Mouse (Mus musculus) gastrocnemius, adult 18-20 months (tissue): Measurements from ENCODE around the gene Slc16a3. TPM values are rescaled to one million over a fixed set of nuclear protein-coding genes. Genes with fewer than 3 reads are reported as not detected.

Experiments
- DNase-seq: peaks from one replicate; pipeline ENCODE4 v3.0.0; 2021; ENCODE audit warnings: low spot score
- total RNA-seq, 2 experiments: library from RNA; stranded (reverse); gene quantifications; 2 replicates each; pipeline ENCODE4 v1.2.3; 2021

Gene Slc16a3
- total RNA-seq, 2 experiments from 2014 or later = 257 to 298 TPM

DNA sequence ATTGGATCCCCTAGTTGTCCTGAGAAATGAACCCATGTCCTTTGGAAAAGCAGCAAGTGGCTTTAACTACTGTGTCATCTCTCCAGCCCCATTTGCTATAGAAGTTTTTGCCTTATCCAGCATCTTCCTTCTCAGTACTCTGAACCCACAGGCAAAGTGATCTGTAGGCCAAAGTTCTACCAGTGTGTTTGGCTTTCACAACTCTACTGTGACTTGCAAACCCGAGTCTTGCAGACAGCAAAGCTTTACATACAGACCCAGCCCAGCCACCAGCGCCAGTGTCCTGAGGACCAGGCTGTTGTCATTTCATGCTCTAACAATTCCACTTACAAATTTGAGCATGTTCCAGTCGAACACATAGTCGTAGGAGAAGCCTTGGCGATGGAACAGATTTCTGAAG is 23.0 kb downstream of the Slc16a3 start:
- DNase-seq = no peak

DNA sequence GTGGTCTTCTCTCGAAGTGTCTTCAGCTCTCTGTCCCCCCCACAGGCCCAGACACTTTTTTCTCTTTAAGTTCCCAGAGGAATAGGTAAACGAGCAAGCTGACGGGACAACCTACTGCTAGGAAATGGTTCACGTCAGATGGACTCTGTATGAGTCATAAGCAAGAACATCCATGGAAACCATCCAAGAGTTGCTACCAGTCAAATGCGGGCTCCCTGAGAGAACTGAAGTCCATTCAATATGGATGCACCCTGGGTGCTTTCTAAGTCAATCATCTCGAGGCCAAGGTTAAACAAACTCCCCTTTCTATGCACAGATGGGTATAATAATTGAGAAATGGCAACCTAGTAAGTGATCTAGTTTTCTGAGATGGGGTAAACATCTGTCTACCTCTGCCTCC is 25.0 kb downstream of the Slc16a3 start:
- DNase-seq = no peak

DNA sequence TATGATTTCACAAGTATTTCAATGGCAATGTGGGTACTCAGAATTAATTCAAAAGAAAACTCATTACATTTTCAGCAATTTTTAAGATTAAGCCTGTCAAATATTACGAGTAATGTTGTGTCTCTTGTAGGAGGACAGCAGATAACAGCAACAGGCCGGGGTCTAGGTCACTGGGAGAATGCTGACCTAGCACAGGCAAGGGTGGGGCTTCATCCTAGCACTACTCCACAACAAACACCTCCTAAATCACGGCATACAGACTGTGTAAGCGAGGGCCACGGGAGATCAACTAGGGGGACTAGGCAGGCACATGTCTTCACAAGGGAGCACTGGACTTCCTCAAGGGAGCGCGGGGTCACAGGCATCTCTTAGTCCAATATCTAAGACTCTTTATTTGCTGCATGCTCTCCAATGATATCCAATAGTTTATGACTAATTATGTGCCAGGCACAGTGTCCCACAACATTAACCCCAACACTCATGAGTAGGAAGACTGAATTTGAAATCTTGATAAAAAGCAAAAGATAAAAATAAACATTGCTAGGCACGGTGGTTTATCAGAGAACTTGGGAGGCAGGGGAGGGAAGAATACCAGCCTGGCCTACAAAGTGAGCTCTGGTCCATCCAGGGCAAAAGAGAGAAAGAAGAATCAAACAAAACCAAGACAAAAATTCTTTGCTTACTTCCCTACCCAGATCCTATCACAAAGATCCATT is 31.6 kb downstream of the Slc16a3 start:
- DNase-seq = no peak

DNA sequence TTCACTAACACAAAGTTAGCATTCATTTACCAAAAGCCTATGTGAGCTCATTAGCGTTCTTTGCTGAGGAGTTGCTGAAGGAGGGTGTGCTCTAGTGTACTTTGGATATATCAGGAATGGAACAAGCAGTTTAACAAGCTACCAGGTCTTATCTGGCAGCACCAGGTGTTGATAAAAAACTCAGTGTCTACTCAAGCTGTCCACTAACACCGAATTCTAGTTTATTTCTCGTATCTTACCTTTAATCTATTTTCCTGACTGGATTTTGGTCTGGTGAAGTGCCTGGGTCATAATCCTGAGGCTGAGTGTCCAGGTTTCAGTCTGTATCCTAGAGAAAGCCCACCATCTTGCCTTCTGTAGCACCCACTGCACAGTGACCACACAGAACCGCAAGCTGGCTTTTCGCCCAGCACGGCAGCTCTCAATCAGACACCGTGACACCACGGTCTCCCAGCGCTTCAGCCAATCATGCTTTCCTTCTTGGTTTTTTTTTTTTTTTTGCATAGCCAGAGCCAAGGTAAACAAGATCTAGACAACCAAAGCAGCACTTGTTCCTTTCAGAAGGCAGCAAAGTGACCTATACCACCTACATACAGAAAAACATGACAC is 32.3 kb downstream of the Slc16a3 start:
- no peak for DNase-seq

DNA sequence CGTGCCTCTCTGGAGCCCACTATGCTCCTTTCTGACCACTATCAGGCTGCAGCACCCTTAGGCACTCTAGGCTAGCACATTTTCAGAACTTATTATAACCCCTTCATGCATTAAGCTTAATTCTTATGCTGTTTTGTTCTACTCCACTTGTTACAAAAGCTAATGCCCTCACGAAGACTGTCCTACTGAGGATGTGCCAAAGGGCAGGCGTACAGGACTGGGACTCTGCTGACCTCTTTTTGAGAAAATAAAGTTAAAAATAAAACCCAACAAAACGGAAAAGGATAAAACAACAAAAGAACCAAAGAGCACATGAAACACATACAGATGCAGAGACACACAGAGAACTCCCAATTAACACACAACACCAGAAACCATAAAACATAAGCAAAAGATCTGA is 33.4 kb downstream of the Slc16a3 start:
- DNase-seq = no peak

DNA sequence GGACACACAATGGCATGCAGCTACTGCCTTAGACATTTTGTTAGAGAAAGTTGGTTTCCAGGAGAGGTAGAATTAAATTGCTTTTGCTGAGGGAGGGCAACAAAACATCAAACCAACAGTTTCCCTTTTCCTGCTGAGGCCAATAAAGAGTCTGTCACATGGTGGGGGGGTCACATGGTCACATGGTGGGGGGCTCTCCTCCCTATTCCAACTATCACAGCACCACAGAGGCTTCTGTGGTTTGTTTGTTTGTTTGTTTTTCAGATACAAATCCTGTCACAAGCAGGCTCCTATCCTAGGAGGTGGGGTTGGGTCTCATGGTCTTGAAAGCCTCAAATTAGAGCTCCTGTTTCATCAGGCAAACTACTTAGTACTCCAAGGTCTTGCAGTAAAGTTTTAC is 34.2 kb downstream of the Slc16a3 start:
- no peak for DNase-seq

DNA sequence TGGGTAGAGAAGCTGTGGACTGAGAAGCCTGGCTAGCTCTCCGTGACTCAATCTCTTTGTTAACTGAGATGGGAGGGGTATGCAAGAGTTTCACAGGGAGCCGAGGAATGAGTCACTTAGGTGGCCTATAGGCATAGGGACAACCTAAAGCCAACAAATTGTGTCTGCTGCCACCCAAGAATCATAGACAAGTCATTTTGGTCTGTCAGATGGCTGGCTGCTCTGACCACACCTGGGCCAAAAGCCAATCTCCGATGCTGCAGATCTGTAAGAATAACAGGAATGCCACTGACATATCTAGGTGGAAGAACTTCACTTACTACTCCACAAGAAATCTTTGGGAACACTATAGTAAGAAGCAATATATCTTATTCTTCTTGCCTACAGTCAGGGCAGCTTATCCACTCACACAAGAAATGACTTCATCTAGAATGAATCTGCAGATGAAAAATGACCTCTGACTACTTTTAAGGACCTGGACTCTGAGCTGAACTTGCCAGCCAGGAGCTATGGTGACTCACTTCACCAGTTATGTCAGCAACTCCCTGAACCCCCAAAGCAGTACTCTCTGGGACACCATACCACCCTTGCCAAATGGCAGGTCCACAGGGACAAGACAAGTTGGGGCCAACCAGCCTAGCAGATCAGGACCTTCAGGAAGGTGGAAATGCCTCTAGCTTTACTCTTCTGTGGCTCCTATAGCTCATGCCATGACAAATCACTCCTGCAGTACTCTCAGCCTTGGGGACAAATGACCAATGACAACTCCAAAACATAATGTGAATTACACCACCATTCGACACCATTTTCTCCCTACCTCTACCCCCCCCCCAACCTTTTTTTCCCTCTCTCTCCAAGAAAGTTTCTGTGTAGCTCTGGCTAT is 36.4 kb downstream of the Slc16a3 start:
- DNase-seq = peak; percentile 72

DNA sequence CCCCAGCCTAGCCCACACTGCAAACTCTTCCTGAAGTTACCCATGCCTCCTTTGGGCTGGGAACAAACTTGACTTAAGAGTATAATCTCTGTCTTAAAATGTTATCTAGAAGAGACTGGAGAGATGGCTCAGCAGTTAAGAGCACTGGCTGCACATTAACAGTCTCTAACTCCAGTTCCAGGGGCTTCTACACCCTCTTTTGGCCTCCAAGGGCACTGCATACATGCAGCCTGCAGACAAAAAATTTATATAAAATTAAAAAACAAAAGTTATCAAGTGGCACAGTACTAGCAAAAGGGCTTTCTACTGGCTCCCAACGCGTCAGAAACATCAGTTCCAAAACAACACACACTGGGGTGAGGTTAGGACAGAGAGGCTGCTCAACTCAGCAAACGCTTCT is 39.3 kb downstream of the Slc16a3 start:
- DNase-seq = no peak

DNA sequence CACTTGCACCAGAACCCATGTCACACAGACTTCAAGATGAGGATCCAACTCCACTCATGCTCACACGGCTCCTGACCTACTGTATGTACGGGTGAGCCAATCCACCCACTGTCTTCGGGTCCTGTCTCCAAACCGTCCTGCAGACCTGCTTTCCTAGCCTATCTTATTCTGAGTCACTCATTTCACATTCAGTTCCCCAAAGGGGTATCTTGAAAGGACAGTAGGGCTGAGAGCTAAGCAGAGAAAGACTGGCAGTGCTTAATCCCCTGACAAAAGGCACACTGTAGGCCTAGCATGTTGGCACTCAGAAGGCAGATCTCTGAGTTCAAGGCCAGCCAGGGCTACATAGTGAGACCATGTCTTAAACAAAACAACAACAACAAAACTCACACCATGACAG is 40.1 kb downstream of the Slc16a3 start:
- DNase-seq = no peak

DNA sequence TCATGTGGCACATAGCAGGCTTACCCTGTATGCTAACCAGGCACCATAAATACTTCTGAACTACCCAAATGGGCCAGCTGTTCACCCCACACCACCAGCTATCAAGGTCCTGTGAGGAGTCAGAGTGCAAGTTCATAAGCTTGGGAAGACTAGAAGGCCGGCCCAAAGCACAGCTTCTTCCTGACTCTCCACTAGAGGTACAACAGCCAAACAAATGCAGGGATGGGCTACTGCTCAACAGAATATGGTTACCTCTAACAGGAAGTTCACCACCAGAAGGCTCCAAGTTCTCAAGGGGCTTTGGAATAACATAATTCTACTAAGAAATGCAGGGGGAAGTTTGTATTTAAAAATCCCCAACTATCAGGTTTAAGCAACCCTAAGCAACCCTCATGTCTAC is 41.2 kb downstream of the Slc16a3 start:
- DNase-seq = no peak

DNA sequence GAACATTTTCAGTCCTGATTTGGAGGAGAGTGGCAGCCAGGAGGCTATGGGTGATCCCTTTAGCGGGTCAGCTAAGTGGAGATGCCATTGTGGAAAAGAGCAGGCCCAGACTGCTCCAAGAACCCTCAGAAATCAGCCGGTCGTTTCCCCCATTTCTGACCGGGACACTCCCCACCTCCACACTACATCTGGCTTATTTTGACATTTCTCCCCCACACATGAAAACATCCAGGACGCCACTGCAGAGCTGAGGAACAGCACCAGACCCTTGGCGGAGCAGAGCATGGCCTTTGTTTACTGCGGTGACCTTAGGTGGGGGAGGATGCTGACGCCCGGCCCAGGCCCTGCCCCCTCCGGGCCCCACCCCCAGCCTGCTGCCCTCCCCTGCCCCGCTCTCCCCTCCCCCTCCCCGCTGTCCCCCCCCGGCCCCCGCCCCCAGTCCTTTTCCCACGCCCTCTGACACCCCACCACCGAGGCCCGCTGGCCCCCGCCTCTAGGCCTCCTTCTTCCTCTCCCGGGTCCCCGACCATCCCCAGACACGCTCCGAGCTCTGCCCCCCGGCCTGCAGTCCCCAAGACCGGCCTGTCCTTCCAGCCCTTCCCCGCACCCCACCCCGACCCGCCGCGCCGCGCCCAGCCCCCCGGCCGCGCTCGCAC is 42.0 kb downstream of the Slc16a3 start:
- peak; percentile 58 for DNase-seq

DNA sequence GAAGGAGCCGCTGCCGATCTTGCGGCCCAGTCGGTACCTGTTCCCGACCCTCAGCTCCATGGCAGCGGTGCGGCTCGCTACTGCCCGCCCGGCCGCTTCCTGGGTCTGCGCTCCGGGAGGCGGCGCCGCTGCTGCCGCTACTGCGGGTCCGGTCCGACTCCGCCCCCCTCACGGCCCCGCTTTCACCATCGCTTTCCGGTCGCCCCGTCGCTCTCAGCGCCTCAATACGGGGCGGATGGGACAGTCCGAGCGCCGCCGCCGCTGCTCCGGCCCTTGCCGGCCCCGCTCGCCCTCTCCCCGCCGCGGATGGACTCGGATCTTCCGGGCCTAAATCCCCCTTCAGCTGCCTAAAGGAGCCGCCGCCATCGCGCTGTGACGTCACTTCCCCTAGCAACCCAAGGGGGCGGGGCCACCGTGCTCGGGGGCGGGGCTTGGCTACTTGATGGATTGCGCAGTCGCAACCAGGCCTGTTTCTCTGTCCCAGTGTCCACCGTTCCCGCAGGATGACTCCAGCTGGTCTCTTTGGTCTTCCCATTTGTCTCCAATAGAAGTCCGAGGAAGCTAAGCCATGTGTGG is 42.8 kb downstream of the Slc16a3 start, which contains the start of gene Csnk1d:
Gene Csnk1d (minus strand): TSS at position 380 of the 576 bp plus-strand sequence.
- peak; percentile 99 for DNase-seq

DNA sequence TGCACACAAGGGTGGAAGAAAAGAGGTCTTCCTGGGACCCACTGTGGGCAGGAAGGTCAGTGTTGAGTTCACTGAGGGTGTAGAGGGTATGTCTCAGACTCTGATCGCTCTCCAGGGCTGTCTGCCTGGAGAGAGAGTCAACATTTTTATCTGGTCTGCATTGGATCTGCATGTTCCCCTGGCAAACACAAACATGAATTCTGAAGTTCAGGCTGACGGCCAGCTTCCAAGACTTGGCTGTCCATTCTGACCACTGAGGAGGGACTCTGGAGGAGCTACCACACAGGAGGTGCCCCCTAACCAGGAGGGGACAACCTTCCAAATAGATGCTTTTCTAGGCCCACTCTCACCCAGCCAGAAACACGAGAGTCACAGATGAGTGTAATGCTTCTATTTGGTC is 43.5 kb downstream of the Slc16a3 start:
- peak; percentile 65 for DNase-seq

DNA sequence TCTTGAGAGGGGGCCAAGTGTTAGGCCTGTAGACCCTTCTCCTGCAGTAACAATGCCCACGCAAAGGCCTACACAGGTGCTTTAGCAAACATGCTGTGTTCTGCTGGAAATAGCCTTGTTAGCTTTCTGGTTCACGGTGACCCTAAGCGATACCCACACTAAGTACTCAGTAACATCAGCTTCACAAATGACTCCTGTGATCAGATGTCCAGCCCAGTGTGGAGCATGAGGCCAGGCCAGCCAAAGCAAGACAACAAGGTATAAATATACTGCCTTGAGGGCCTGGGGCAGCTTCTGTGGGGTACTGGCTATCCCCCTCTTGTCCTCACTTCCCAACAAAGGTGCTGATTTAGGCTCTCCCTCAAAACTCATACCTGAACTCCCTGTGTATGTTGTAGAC is 44.8 kb downstream of the Slc16a3 start:
- DNase-seq = peak; percentile 50

DNA sequence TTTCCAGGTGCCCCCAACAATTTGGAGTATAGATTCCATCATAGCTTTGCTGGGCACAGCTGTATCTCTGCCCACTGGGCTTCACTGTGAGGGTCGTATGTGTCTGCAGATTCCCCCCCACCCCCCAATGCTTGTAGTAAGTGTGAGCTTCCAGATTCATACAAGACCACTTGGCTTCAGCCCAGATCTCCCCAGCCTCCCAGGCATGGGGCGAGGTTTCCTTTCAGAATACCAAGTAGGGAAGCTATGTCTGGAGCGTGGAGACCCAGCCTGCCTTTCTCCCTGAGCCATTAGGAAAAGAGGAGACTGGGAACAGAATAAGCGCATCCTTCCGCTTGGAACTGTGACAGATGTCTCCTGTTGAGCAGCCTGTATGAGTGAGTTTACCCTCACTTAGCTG is 45.3 kb downstream of the Slc16a3 start:
- DNase-seq = no peak

DNA sequence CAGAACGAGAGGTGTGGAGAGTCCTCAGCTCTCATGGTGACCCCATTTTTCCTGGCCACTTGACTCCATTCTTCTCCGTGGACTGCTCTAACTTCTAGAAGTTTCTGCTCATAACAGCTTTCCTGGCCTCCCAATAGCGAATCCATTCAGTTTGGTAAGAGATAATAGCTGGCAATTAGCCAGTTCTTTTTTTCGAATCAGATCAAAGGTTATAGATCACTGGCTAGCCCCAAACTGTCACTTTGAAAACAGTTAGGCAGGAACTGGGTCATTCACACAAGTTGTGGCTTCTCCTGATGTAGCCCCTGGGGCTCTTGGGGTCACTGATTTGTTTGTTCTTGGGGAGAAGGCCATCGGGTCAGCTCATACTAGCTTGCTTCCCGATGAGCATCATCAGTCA is 46.5 kb downstream of the Slc16a3 start:
- DNase-seq = no peak

DNA sequence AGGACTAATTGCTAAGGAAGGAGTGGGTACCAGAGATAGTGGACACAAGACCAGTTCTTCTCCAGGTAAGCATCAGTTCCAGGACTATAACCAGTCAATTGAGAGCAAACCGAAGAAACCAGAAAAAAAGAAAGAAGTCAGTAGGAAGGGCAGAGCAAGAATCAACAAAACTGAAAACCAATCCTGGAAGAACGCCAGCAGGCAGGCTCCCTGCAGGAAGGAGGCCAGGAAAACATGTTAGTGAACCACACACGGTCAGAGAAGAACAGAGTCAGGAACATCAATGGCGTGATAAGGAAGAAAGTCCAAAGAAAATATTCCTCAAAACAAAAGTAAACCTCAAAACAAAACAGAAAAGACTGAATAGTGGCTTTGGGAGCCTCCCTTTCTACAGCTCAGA is 53.7 kb downstream of the Slc16a3 start:
- DNase-seq = no peak

DNA sequence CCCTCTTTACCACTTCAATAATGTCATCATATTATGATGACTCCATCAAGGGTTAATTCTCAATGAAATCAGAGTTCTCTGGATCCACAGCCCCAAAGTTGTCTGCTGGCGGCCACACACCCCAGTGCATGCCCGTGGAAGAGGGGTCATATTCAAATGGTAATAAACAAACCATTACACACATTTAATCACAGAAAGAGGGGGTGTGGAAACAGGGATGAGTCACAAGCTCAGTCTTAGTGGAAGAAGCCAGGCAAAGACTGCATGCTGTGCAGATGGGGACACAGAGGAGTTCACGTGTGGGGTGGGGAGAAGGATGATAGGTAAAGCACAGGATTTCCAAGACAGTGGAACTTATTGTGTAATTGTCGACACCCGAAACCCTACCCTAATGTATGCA is 56.0 kb downstream of the Slc16a3 start:
- no peak for DNase-seq

DNA sequence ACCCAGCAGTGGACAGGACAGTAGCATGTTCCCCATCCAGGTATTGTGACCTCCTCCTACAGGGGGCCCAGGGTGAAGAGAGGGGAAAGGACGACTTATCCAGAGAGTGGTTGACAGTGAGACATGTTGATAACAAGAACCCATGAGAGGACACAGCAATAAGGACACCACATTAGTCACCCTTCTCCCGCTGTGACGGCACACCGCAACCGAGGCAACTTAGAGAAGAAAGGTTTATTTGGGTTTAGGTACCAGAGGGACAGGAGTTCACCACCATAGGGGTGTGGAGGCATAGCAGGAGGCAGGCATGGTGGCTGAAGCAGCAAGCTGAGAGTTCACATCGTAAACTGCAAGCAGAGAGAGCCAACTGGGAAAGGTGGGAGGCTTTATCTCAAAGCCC is 57.9 kb downstream of the Slc16a3 start:
- no peak for DNase-seq

DNA sequence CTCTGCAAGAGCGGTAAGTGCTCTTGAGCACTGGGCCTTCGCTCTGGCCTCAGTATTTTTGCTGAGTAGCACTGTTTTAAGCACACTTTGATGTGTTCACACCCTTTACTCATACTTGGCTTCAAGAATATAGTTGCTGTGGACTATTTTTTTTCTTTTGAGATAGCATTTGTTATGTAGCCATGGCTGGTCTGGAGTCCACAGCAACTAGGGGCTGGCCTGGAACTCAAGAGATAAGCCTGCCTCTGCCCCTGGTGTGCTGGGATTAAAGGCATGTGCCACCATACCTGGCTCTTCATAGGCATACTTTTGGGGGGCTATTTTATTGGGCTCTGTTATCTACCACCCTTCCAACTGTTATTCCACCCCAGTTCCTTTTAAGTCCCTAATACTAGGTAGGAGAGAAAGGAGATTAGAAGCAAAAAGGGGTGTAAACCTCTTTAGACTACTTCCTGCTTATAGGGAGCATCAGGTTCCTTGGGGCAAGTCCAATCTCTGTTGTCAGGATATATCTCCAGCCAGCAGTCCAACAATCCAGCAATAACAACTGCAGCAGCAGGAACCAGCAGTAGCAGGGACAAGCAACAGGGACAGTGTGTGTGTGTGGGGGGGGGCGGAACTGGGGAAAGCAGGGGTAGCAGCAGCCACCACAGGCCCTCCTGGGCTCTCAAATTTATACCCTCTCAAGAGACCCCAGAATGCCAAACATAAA is 61.9 kb downstream of the Slc16a3 start:
- no peak for DNase-seq
